Mouse (Mus musculus) right cerebral cortex, postnatal 4 days (tissue): ENCODE measurements at regions not wholly inside any gene's neighbourhood (a gene's known extent, or its start where the extent isn't known, plus 50 kb on each side); places are given as distances from the start of the nearest gene placed in this dataset.

Source experiments
- DNase-seq: peaks from one replicate; pipeline ENCODE4 v3.0.0-alpha.2; 2022

DNA sequence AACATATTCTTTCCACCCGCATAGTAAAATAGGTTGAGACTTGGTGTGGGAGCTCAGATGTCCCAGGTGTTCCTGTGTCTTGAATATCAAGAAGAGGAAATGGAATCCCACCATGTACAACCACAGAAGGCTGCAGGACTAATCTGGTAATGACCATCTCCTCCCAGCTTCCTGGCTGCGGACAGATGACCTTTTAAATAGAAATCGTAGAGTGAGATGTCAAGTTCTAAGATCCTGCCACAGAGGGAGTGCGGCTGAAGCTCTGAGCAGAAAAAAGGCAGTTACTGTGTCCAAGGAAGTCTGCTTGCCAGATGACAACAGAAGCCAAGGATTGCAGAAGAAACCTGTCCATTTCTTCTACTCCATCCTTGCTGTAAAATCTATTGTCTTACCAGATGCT lies 629.0 kb upstream of the Tmem132c start:
- DNase-seq, result no peak

DNA sequence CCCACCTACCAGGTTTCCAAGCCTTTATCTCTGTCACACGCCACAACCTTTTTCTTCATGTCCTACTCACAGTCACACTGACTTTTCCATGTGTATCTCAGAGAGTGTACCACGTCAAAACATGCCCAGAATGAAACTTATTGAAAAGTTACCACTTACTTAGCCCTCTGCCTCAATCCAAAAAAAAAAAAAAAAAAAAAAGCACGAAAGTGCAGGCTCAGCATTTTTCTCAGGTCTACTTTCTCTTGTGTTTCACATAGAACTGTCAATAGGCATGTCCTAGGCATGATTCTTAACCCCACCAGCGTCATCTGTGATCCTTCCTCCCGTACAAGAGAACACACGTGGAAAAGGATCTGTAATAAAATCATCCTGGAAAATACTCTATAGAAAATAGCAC lies 619.1 kb upstream of the Tmem132c start:
- DNase-seq, result no peak

- peak; percentile 71 for DNase-seq
Observed at GRCm38 (mm10) chr5:126623205-126623604, 618.4 kb upstream of the Tmem132c start.

- no peak for DNase-seq
Observed at GRCm38 (mm10) chr5:126629826-126630225, 611.8 kb upstream of the Tmem132c start.

DNA sequence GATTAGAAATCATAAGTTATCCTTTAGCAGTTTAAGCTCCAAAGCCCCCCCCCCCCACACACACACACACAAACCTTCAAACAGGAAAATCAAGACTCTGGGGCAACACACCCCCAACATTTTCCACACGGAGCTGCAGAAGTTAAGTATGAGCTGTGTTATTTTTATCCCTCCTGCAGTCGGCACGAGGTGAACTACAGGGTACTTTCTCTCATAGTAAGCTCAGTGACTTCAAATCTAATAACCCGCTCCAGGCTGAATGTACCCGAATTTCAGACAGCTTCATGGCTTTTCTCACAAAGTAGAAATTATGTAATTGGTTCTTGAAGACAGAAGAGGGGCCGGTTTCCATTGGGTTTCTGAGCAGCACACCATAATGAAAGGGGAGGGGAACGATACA lies 591.2 kb upstream of the Tmem132c start:
- DNase-seq, result no peak

- no peak for DNase-seq
Observed at GRCm38 (mm10) chr5:126651367-126651766, 590.2 kb upstream of the Tmem132c start.

GRCm38 (mm10) chr5:126662648-126663047 lies 579.0 kb upstream of the Tmem132c start:
- no peak for DNase-seq

- peak; percentile 49 for DNase-seq
Observed at GRCm38 (mm10) chr5:126671156-126671555, 570.5 kb upstream of the Tmem132c start.

DNA sequence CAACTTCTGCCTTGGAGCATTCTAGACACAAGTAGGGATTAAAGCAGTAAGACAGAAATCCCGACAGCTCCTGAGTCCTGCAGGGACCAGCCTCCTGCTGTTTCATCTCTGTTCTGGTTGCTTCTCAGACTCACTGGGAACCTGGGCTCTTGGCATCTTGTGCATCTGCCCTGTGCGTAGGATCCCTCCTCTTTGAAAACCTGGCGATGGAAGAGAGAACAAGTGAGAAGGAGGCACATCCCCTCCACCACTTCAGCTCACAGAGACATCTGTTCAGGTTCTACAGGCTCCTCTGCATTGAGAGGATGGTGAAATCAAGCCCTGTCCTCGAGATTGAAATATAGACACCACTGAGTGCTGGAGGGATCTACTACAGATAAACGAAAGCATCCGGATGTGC lies 561.3 kb upstream of the Tmem132c start:
- DNase-seq, result no peak

- peak; percentile 38 for DNase-seq
Observed at GRCm38 (mm10) chr5:126699314-126699713, 542.3 kb upstream of the Tmem132c start.

GRCm38 (mm10) chr5:126703516-126704282 lies 537.9 kb upstream of the Tmem132c start:
- no peak for DNase-seq

DNA sequence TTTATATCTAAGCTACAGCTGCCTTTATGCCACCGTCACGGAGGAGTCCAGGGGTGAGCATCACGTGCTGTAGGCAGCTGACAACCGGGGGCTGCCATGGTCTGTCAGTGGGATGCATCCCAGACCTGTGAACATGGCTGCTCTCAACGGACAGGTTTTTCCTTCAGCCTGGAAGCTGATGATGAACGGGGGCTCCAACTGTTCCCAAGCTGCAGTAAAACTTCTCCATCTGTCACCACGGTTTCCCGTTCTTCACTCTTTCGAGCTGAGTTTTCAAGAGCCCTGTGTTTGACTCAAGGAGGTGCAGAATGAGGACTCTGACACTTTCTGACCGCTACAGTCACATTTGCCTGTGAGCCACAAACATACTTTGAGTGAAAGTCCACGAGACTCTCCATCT lies 535.7 kb upstream of the Tmem132c start:
- DNase-seq, result peak; percentile 10

GRCm38 (mm10) chr5:126706701-126707100 lies 534.9 kb upstream of the Tmem132c start:
- DNase-seq, result no peak

GRCm38 (mm10) chr5:126714672-126715071 lies 526.9 kb upstream of the Tmem132c start:
- DNase-seq, result no peak

GRCm38 (mm10) chr5:126718421-126718820 lies 523.2 kb upstream of the Tmem132c start:
- no peak for DNase-seq

- no peak for DNase-seq
Observed at GRCm38 (mm10) chr5:126721300-126721699, 520.3 kb upstream of the Tmem132c start.

- no peak for DNase-seq
Observed at GRCm38 (mm10) chr5:126723304-126724295, 518.0 kb upstream of the Tmem132c start.

- no peak for DNase-seq
Observed at GRCm38 (mm10) chr5:126724329-126724728, 517.3 kb upstream of the Tmem132c start.

DNA sequence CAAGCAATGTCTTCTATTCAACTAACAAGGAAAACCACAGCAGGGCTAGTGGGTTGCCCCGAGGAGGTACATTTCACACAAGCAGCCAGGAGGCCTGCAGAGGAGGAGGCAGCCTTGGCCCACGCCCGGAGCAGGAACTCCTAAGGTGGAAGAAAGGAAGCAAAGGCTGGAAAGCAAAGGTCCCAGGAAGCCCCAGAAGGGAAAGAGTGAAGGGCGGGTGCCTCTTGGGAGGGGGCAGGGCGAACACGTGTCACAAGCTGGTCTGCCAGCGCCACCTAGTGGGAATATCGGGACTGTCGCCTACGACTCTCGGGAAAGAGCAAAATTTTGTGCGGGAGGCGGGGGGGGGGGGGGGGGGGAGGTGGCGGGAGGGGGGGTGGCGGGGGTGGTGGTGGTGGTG lies 508.1 kb upstream of the Tmem132c start:
- DNase-seq, result peak; percentile 96

GRCm38 (mm10) chr5:126735733-126736132 lies 505.9 kb upstream of the Tmem132c start:
- no peak for DNase-seq

- no peak for DNase-seq
Observed at GRCm38 (mm10) chr5:126737681-126738080, 503.9 kb upstream of the Tmem132c start.

GRCm38 (mm10) chr5:126740861-126741410 lies 500.7 kb upstream of the Tmem132c start:
- DNase-seq, result no peak

- DNase-seq, result no peak
Observed at GRCm38 (mm10) chr5:126755107-126755506, 486.5 kb upstream of the Tmem132c start.
